Mouse (Mus musculus) forelimb bud, embryonic 11.5 days (tissue): ENCODE data around the gene Cox6b1.

Source experiments
- DNase-seq: peaks from one replicate; pipeline ENCODE4 v3.0.0-alpha.2; 2012; ENCODE audit warnings: low read depth, low spot score

The Cox6b1 gene

DNA sequence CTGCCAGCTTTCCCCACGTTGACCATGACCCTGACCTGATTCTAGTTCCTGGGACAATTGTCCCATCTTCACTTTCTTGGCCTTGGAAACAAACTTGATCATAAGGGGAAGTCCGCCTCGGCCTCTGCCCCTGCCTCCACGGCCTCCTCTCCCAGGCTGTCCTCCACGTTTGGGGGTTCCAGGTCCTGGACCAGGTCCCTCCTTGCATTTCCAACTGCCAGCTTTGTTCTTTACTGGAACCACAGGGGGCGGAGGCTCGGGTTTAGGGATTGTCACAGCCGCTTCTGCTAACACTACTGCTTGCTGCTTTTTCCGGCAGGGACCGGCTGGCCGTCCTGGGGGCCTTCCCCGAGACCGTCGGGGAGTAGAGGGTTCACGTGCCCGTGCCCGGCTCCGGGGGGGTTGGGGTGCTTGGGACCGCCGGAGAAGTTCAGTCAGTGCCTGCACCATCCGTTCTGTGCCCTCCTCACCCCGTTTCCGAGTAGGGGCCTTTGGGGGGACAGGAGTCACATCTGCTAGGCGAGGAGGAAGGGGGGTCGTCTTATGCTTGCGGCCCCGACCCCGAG lies 39.4 kb downstream of the Cox6b1 start:
- no peak for DNase-seq

DNA sequence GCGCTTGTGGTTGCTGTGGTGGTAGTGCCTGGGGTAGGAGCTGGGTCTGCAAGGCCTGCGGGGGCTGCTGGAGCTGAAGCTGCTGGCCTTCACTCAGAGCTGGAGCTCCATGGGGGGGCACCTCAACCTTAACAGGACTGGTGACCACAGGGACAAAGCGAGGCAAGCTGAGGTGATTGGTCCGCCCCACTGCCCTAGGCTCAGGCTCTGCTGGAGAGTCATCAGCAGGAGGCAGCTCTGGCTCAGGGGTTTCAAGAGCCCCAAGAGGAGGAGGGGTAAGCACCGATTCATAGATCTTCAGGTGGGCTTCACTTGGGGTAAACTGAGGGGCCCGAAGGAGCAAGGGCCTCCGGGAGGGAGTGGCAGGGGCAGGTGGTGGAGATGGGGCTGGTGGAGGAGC lies 40.8 kb downstream of the Cox6b1 start:
- no peak for DNase-seq

DNA sequence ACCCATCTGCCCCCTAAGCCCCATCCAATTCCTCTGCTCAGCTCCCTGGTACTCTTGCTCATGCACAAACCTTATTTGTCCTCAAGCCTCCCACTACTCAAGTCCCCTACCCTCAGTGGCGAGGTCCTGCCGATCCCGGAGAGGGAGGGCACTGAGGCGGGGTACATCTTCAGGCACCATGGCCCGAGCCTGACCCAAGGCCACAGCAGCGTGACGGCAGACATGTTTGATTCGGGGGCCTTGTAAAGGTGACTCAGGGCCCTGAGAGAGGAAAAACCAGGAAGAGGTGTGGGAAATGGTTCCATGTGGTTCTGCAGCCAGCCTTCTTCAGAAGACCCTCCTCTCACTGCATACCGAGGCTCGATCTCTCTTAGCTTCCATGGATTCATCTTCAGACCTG lies 41.6 kb downstream of the Cox6b1 start:
- no peak for DNase-seq

DNA sequence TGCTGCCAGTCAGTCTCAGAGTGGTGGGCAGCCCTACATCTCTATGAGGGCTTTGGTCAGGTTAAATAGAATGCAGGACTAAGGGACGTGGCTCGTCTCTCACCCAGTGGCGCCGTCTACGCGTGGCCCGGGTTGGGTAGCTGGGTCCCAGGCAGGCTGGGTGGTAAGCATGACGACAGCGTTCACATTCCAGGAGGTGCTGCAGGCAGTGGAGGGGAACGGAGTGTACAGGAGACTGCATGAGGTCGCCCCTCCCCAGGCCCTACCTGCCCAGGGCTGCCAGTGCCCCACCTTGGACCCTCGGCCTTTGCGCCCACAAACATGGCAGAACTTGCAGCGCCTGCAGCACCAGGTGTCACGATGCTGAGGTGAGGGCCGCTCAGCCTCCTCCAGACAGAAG lies 44.4 kb downstream of the Cox6b1 start:
- DNase-seq: no peak

DNA sequence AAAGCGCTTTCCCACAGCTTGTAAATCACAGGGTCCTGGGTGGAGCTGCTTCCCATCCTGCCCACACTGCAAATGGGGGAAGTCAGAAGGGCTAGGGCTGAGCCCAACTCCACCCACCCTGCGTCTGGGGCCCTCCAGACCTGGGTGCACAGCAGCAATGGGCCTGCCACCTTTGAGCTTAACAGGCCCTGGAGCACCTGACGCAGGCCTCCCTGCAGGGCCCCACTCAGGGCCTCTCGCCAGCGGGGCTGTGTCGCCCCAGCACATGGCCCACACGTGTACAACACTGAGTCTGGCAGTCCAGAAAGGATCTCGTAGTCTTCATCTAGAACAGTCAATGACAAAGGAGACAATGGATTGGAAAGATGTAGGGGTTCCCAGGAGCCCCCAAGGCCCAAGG lies 46.0 kb downstream of the Cox6b1 start:
- DNase-seq: no peak

DNA sequence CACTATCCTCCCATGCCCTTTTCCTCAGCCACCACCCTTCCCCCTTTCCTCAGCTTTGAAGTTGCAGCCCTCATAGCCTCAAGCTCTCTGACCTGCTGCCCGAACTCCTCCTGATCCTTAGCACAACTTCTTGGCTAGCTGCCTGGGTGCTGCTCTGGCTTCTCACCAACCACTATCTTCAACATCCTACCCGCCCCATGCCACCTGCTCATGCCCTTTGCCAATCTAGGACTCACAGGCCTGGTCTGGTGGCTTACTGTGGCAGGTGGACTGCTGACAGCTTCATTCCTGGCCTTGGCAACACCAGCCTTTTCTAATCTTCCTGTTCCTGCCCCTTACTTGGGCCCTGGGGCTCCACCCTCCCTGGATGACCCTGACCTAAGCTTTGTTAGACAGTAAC lies 53.0 kb downstream of the Cox6b1 start:
- no peak for DNase-seq

DNA sequence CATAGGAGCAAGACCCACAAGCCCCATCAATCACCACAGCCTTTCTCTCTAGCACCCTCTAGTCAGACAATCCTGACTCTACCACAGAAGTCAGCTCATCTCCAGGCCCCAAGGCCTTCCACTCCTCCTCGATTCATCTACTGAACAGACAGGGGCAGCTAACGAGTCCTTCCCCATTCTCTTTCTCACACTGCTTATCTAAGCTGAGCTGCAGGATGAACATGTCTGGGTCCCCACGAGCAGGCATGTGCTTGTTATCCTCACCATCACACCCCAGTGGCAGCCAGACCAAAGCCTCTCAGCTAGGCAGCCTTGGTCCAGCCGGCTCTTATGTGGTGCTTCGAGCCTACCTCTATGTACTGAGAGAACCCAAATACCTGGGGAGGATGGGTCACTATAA lies 53.6 kb downstream of the Cox6b1 start:
- DNase-seq: no peak

DNA sequence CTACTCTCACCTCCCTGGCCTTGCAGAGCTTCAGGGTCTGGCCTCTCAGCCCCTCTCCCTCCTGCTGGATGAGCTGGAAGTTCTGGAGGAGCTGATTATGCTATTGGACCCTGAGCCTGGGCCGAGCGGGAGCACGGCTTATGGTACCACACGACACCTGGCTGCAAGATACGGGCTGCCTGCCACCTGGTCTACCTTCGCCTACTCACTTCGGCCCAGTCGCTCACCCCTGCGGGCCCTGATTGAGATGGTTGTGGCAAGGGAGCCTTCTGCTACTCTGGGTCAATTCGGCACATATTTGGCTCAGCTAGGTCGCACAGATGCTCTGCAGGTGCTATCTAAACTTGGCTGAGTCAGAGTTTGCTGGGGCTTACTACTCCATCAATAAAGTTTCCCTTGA lies 58.4 kb downstream of the Cox6b1 start:
- DNase-seq: no peak
